Mouse (Mus musculus) intestine, embryonic 14.5 days (tissue): ENCODE results near the gene Tssk3. TPM values are rescaled to one million over a fixed set of nuclear protein-coding genes. Genes with fewer than 3 reads are reported as not detected.
A peak's percentile ranks its signal among the peaks of the same experiment; 100 is the strongest.

Experiments used
- ATAC-seq: fragments of 200-750 bp; cut with Nextera tagmentation; replicated peaks from 2 replicates; pipeline ENCODE4 v1.8.0; 2017; ENCODE audit warnings: low read depth, moderate number of reproducible peaks, moderate TSS enrichment, moderate library complexity; ENCODE audit not compliant: low FRiP score, low TSS enrichment
- DNase-seq: peaks from one replicate; pipeline ENCODE4 v3.0.0-alpha.2; 2018; ENCODE audit warnings: low spot score
- H3K27ac ChIP-seq: fragments of 300-500 bp; sonication (generic); 2 replicates; pipeline ENCODE4 v1.5.1; 2014; ENCODE audit warnings: low read depth, mild to moderate bottlenecking, control low read depth
- H3K27me3 ChIP-seq: fragments of 300-500 bp; sonication (generic); replicated peaks from 2 replicates; pipeline ENCODE4 v1.6.1; 2014; ENCODE audit warnings: low read length, control low read depth; ENCODE audit not compliant: control insufficient read depth, insufficient read depth
- H3K36me3 ChIP-seq: fragments of 300-500 bp; sonication (generic); 2 replicates; pipeline ENCODE4 v1.6.1; 2014; ENCODE audit warnings: low read length, control low read depth; ENCODE audit not compliant: control insufficient read depth, insufficient read depth
- H3K4me1 ChIP-seq: fragments of 300-500 bp; sonication (generic); replicated peaks from 2 replicates; pipeline ENCODE4 v1.6.1; 2014; ENCODE audit warnings: low read length, control low read depth, mixed read lengths; ENCODE audit not compliant: control insufficient read depth, insufficient read depth
- H3K4me2 ChIP-seq: fragments of 300-500 bp; sonication (generic); 2 replicates; pipeline ENCODE4 v1.6.1; 2014; ENCODE audit warnings: low read length
- H3K4me3 ChIP-seq: fragments of 300-500 bp; sonication (generic); 2 replicates; pipeline ENCODE4 v1.5.1; 2014; ENCODE audit warnings: low read depth, low read length, control low read depth, mixed read lengths
- H3K9ac ChIP-seq: fragments of 300-500 bp; sonication (generic); 2 replicates; pipeline ENCODE4 v1.6.1; 2014; ENCODE audit warnings: mild to moderate bottlenecking, low read length
- H3K9me3 ChIP-seq: fragments of 300-500 bp; sonication (generic); 2 replicates; pipeline ENCODE4 v1.6.1; 2016; ENCODE audit warnings: low read length, control low read depth; ENCODE audit not compliant: control insufficient read depth
- WGBS: fragments of 180-500 bp; shearing (Covaris S2); extraction: QIAGEN DNeasy Blood & Tissue Kit; methylation state at CpG from one replicate; pipeline ENCODE4 v1.1.7; 2014; 5-methylcytosine and 5-hydroxymethylcytosine counted together
- polyA plus RNA-seq: library from polyadenylated mRNA; unstranded; fragments of >200 nt; fragmentation: Nextera tagmentation; extraction: Ambion mirVana; gene quantifications from 2 replicates; pipeline ENCODE4 v1.2.1, GENCODE M21; 2014

Gene Tssk3
- polyA plus RNA-seq, 1 experiment from 2014 or later: not detected

DNA sequence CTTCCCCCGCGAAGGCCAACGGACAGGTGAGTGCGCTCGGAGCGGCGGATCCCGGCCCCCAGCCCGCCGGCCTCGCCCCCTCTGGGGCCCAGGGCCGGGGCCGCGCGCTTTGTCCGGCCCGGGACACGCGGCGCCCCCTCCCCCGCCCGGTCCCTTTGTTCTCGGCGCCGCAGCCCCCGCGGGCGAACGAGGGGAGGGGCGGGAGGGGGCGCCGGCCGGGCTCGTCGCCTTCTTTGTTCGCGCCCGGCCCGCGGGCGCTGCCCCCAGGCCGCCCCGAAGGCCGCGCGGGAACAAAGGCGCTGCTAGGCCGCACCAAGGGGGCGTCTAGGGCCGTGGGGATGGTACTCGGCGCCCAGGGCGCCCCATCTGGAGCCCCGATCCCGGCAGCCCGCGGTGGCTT, 23.1 kb upstream of the Tssk3 start:
- H3K27me3 ChIP-seq: no peaks in the 10 kb centered on the region
- 1% methylated on average over 39 of the region's 57 CpGs for WGBS
- DNase-seq: no peak

DNA sequence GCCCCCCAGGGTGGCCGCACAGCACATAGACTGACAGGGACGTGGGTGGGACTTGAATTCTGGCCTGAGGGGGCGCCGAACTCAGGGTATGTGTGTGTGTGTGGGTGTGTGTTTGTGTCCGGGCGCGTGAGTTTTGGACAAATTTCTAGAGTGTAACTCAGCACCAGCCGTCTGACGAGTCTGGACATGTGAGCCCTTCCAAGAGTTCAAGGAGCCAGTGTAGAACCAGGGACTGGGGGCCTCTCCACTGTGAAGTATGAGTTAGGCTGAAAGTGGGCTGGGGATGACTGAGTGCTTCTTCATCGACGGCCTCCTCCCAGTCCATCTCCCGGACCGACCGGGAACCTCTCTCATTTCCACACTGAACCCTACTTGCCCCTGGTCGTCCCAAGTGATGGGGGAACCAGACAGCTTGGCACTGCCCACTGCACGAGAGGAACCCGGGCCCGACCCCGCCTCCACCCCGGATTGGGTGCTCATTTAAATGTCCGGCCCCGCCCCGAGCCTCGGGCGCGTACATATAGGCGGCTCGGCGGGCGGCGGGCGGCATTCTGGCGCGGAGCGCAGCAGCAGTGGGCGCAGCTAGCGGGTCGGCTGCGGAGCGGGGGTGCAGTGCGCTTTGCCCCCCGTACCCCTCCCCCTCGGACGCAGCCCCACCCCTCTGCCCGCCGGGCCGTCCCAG, 22.4 kb upstream of the Tssk3 start, which contains the start of gene Marcksl1:
TSS of gene Marcksl1 (plus strand) at position 496 of the 682 bp plus-strand sequence.
- H3K9me3 ChIP-seq: no peaks in the 10 kb centered on the region
- H3K27ac ChIP-seq: peak within 1 kb of the TSS; percentile 95
- peak; percentile 93 for DNase-seq
- peaks cover 29% of the 10 kb centered on the region for H3K36me3 ChIP-seq
- peak within 1 kb of the TSS; percentile 59 for H3K4me2 ChIP-seq
- H3K4me1 ChIP-seq: 0 out of 2 replicates have a peak, but pooled peaks cover 15% of the 10 kb centered on the region
- peak within 1 kb of the TSS; percentile 99 for H3K9ac ChIP-seq
- H3K27me3 ChIP-seq: no peaks in the 10 kb centered on the region
- WGBS: 6% methylated on average over 47 of the region's 47 CpGs
- peak within 1 kb of the TSS; percentile 80 for H3K4me3 ChIP-seq
- ATAC-seq: peak; percentile 85

More for the DNA sequence above, 23.1 kb upstream of the Tssk3 start:
- Histone ChIP-seq H3K4me3 (peak overlapping the region; percentile 80), H3K4me1 (0 out of 2 replicates have a peak, but pooled peaks cover 13% of the 10 kb centered on the region), H3K9ac (peak overlapping the region; percentile 99), H3K27ac (peak overlapping the region; percentile 95), H3K4me2 (peak overlapping the region; percentile 59), H3K36me3 (peaks cover 36% of the 10 kb centered on the region), H3K9me3 (no peaks in the 10 kb centered on the region)
- ATAC-seq: peak; percentile 32; the same call in 1 of the 2 replicates

DNA sequence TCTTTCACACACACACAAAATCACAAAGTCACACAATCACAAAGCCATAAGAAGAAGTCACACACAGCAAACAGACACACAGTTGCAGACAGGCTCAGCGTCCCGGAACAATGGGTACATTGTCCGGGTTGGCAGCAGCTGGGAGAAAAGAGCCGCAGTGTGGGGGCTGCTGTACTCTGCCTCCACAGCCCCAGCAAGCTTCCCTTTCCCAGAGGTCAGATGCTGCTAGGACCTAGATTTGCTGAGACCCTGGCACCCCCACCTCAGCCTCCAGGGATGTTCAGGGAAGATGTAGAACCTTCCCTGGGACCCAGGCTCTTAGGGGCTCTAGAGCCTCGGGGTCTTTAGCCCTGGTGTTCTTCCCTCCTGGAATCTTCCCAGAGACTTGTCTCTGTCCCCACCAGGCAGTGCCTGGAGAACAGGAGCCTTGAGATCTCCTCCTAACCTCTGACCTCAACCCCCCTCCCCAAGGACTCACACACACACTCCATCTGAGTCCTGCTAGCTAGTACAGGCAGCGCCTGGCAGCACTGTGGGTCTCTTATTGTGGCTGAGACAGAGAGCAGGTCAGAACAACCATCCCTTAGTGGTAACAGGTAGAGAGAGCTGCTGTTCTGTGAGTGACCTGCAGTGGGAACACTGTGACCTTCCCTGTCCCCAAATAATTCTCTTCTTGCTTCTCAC, 20.7 kb upstream of the Tssk3 start:
- Histone ChIP-seq H3K27ac (no peak overlapping the region; the same call in 1 of the 2 replicates), H3K27me3 (no peaks in the 10 kb centered on the region), H3K4me1 (0 out of 2 replicates have a peak, but pooled peaks cover 15% of the 10 kb centered on the region), H3K4me2 (no peak overlapping the region), H3K36me3 (peaks cover 13% of the 10 kb centered on the region; the same call in 1 of the 2 replicates), H3K4me3 (no peak overlapping the region), H3K9ac (no peak overlapping the region), H3K9me3 (no peaks in the 10 kb centered on the region)
- DNase-seq (no peak), ATAC-seq (no peak)
- WGBS: 49% methylated on average over 6 of the region's 6 CpGs

DNA sequence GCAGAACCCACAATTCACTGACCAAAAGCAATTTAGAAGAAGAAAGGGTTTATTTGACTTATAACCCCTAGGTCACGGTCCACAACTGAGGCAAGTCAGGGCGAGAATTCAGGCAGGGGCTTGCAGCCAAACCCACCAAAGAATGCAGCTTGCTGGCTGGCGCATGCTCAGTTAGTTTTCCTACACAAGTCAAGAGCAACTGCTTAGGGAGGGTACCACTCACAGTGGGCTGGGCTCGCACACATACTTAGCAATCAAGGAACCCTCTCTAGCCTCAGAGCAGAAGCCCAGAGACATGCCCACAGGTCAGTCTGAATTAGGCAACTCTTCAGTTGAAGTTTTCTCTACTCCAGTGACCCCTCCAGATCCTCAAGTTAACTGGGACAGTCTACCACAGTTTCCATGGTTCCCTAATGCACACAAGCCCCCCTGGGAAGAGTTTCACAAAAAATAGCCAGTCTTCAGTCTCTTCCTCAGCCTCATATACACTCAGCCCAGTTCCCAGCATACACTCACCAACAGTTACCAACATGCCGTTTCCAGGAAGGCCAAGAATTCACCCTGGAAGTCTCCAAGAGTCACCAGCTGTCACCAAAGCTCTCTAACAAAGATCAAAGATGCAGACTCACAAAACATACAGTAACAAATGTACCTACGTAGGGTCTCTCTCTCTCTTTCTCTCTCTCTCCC, 20.0 kb upstream of the Tssk3 start:
- ATAC-seq: no peak
- no peaks in the 10 kb centered on the region for H3K27me3 ChIP-seq
- WGBS: 67% methylated on average over 6 of the region's 6 CpGs
- H3K9ac ChIP-seq: no peak overlapping the region
- no peaks in the 10 kb centered on the region for H3K9me3 ChIP-seq
- 0 out of 2 replicates have a peak, but pooled peaks cover 9% of the 10 kb centered on the region for H3K36me3 ChIP-seq
- no peak overlapping the region for H3K4me3 ChIP-seq
- DNase-seq: no peak
- no peak overlapping the region for H3K4me2 ChIP-seq
- 0 out of 2 replicates have a peak, but pooled peaks cover 14% of the 10 kb centered on the region for H3K4me1 ChIP-seq
- H3K27ac ChIP-seq: peak overlapping the region; percentile 6; the same call in 1 of the 2 replicates

DNA sequence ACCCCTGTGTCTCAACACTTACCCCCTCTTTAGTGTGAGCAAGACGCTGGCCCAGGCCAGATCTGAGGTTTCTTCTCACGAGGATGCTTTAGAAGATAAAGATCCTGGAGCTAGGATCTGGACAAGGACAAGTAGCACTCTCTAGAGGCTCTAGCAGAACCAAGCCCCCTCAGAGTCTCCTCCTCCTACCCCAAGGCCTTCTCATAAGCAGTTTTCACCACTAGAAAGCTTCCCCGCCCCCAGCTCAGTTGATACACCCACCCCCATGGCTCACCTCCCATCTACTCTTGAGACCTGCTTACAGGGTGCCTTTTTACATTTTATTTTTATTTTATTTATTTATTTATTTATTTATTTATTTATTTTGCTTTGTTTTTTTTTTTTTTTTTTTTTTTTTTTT, 18.8 kb upstream of the Tssk3 start:
- Histone ChIP-seq H3K27me3 (no peaks in the 10 kb centered on the region), H3K9me3 (no peaks in the 10 kb centered on the region), H3K27ac (no peak overlapping the region), H3K4me2 (no peak overlapping the region), H3K9ac (no peak overlapping the region), H3K4me3 (no peak overlapping the region), H3K36me3 (no peaks in the 10 kb centered on the region), H3K4me1 (0 out of 2 replicates have a peak, but pooled peaks cover 7% of the 10 kb centered on the region)
- DNase-seq: no peak
- no peak for ATAC-seq
- 67% methylated on average over 3 of the region's 3 CpGs for WGBS

DNA sequence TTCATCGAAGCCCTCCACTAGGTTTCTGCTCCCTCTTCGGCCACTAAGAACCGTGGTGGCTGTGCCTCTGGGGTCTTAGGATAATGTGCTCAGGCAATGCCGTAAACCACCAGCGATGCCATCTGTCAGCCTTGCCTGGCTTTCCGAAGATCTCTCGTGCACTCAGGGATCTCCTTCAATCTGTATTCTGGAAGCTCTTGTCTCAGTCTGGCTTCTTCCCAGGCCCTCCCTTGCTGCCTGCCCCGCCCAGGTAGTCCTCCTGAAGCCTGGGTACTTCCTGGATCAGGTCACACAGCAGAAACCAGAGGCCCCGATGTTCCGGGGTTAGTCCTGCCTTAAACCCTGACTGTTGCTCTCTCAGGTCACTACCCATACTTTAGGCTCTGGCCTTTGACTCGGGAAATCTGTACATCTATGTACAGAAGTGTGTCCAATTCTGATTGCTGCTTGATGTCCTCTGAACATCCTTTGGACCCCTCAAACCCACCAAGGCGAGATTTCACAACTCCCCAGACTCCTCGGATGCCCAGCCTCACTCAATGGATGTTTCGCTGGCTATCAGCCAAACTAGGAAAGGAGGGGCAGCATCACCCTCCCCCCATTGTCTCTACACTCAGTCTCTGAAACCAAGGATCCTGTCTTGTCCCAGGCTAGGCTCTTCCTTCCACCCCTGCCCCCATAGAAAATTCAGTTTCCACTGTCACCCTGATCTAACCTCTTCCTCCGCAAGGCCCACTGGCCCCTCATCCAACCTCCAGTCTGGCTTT, 18.2 kb upstream of the Tssk3 start:
- WGBS: 52% methylated on average over 15 of the region's 15 CpGs
- H3K27me3 ChIP-seq: no peaks in the 10 kb centered on the region
- H3K4me2 ChIP-seq: no peak overlapping the region
- H3K9me3 ChIP-seq: no peaks in the 10 kb centered on the region
- ATAC-seq (no peak), DNase-seq (no peak)
- H3K4me3 ChIP-seq: no peak overlapping the region
- no peak overlapping the region for H3K9ac ChIP-seq
- 0 out of 2 replicates have a peak, but pooled peaks cover 7% of the 10 kb centered on the region for H3K4me1 ChIP-seq
- no peaks in the 10 kb centered on the region for H3K36me3 ChIP-seq
- H3K27ac ChIP-seq: no peak overlapping the region

DNA sequence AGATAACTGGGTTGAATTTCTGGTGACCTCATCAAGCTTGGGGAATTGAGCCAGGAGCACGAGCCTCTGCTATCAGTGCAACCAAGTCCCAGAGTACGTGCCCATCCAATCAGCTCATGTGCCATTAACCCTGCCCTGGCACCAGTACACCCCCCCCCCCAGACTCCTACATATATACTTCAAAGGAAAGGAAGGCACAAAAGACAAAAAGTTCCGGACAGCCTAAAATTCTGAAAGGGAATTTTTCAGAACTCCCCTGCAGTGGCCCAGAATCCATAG, 17.4 kb upstream of the Tssk3 start:
- H3K4me1 ChIP-seq: 0 out of 2 replicates have a peak, but pooled peaks cover 7% of the 10 kb centered on the region
- H3K36me3 ChIP-seq: no peaks in the 10 kb centered on the region
- H3K9me3 ChIP-seq: no peaks in the 10 kb centered on the region
- H3K4me2 ChIP-seq: no peak overlapping the region
- no peak overlapping the region for H3K9ac ChIP-seq
- H3K4me3 ChIP-seq: no peak overlapping the region
- ATAC-seq (no peak), DNase-seq (no peak)
- H3K27me3 ChIP-seq: no peaks in the 10 kb centered on the region
- no peak overlapping the region for H3K27ac ChIP-seq
- WGBS: 58% methylated on average over 3 of the region's 3 CpGs
